Mouse (Mus musculus): ENCODE data around the gene Rap1gap. TPM values are rescaled to one million over a fixed set of nuclear protein-coding genes. Genes with fewer than 3 reads are reported as not detected.

Rap1gap gene
- total RNA-seq, 1 experiment from 2014 or later = 0.47 TPM

- ATAC-seq (ENCODE audit: extremely low read depth, insufficient number of reproducible peaks, low FRiP score, poor library complexity, severe bottlenecking) = no peak
Measured at GRCm38 (mm10) chr4:137660364-137661077, 4.0 kb upstream of the Rap1gap start.

DNA sequence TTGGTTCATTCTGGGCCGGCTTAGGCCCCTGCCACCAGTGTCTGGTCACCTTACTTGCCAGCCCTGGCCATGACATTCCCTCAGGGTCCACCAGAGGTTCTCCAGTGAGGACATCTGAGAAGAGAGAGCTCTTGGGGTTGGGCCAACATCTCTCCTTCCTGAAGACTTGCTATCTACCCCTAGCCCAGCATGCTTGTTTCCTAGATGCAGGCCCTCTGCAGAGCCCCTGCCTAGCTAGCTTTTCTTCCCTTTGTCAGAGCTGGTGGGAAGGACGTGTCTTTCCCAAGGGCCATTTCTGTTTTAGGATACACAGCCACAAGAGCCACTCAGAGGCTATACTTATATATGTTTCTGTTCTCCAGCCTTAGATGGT is 3.5 kb upstream of the Rap1gap start:
- no peak for ATAC-seq (ENCODE audit: extremely low read depth, insufficient number of reproducible peaks, low FRiP score, poor library complexity, severe bottlenecking)

DNA sequence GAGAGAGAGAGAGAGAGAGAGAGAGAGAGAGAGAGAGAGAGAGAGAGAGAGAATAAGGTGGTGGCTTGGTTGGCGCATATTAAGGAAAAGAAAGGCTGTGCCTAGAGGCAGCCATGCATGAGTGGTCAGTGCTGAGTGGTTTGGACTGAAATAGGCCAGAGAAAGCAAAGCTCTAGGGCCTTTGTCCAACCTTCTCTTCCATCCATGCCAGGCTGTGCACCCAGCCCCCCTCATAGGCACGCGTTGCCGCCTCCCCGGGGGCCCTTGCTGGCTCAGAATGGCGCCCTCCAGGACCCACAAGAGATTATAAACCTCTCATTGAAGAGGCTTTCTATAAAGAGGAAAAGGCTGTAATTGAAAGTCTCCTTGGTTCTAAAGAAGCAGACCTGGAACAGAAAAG is 3.0 kb upstream of the Rap1gap start:
- ATAC-seq (ENCODE audit: extremely low read depth, insufficient number of reproducible peaks, low FRiP score, poor library complexity, severe bottlenecking) = no peak

GRCm38 (mm10) chr4:137663491-137663890 is 1.0 kb upstream of the Rap1gap start:
- no peak for ATAC-seq (ENCODE audit: extremely low read depth, insufficient number of reproducible peaks, low FRiP score, poor library complexity, severe bottlenecking)

- no peak for ATAC-seq (ENCODE audit: extremely low read depth, insufficient number of reproducible peaks, low FRiP score, poor library complexity, severe bottlenecking)
Measured at GRCm38 (mm10) chr4:137664980-137665675, 602 bp downstream of the Rap1gap start.

GRCm38 (mm10) chr4:137665791-137666190 is 1.3 kb downstream of the Rap1gap start:
- ATAC-seq (ENCODE audit: extremely low read depth, insufficient number of reproducible peaks, low FRiP score, poor library complexity, severe bottlenecking) = no peak

DNA sequence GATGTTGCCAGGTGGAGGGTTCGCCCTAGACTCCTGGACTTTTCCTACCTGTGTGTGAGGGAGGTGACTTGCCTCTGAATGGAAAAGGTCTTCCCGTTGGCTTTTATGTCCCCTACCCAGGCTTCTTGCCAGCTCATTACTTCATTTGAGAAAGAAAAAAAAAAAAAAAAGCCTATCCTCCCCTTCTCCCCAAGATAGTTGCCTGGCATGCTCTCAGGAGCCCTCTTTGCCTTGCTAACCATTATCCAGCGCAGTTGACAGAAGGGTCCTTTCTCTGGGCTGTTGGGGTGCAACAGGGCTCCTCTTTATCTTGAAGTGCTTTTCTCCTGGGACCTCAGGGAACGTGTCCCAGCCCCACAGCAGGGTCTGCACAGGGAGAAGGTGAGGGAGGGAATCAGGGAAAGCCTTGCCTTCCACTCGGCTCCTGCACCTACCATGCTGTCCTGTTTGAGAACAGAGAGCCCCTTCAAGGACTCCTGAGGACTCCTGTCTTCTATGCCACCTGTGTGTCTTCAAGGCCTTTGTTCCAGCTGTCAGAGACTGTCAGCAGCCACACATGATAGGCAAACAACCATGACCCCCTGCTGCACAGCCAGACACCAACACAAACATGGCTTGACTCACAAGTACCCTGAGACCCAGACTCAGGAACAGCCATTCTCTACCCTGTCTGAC is 1.9 kb downstream of the Rap1gap start:
- no peak for ATAC-seq (ENCODE audit: extremely low read depth, insufficient number of reproducible peaks, low FRiP score, poor library complexity, severe bottlenecking)

GRCm38 (mm10) chr4:137666958-137667345 is 2.4 kb downstream of the Rap1gap start:
- ATAC-seq (ENCODE audit: extremely low read depth, insufficient number of reproducible peaks, low FRiP score, poor library complexity, severe bottlenecking) = no peak

DNA sequence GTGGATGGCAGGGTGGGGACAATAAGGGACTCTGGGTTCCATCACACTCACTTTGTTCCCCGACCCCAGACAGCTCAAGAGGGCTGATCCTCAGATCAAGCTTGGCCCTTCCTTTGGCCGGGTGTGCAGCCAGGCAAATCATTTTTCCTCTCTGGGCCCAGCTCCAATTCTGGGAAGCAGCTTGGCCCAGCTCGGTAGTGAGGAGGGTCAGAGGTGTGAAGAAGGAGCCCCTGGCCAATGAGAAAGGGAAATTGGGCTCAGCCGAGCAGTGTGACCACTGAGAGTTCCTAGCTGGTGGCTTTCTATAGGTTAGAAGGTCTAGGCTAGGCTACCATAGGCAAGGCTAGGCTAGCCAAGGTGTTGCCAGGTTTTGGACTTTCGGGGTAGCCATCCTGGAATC is 3.2 kb downstream of the Rap1gap start:
- no peak for ATAC-seq (ENCODE audit: extremely low read depth, insufficient number of reproducible peaks, low FRiP score, poor library complexity, severe bottlenecking)

GRCm38 (mm10) chr4:137671711-137672500 is 7.4 kb downstream of the Rap1gap start:
- no peak for ATAC-seq (ENCODE audit: extremely low read depth, insufficient number of reproducible peaks, low FRiP score, poor library complexity, severe bottlenecking)

GRCm38 (mm10) chr4:137675566-137675965 is 11.0 kb downstream of the Rap1gap start:
- no peak for ATAC-seq (ENCODE audit: extremely low read depth, insufficient number of reproducible peaks, low FRiP score, poor library complexity, severe bottlenecking)

- 0 out of 2 replicates have a peak, but pooled peaks have one; percentile 11 for ATAC-seq (ENCODE audit: extremely low read depth, insufficient number of reproducible peaks, low FRiP score, poor library complexity, severe bottlenecking)
Measured at GRCm38 (mm10) chr4:137676057-137676456, 11.5 kb downstream of the Rap1gap start.

GRCm38 (mm10) chr4:137676700-137677484 is 12.4 kb downstream of the Rap1gap start:
- ATAC-seq (ENCODE audit: extremely low read depth, insufficient number of reproducible peaks, low FRiP score, poor library complexity, severe bottlenecking) = no peak

- ATAC-seq (ENCODE audit: extremely low read depth, insufficient number of reproducible peaks, low FRiP score, poor library complexity, severe bottlenecking) = no peak
Measured at GRCm38 (mm10) chr4:137677906-137678305, 13.4 kb downstream of the Rap1gap start.

DNA sequence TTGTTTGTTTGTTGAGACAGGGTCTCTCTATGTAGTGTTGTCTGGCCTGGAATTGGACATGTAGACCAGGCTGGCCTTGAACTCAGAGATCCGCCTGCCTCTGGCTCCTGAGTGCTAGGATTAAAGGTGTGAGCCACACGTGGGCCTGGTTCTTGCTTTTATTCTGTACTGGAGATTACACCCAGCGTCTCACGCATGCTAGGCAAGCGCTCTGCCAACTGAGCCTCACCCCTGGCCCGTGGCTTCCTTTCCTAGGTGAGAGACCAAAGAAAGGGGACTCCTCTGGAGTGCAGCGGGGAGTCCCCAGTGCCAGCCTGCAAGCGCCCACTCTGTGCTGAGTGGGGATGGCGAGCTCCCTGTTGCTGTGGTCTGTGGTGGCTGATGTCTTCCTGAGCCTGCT is 14.0 kb downstream of the Rap1gap start:
- ATAC-seq (ENCODE audit: extremely low read depth, insufficient number of reproducible peaks, low FRiP score, poor library complexity, severe bottlenecking) = no peak

DNA sequence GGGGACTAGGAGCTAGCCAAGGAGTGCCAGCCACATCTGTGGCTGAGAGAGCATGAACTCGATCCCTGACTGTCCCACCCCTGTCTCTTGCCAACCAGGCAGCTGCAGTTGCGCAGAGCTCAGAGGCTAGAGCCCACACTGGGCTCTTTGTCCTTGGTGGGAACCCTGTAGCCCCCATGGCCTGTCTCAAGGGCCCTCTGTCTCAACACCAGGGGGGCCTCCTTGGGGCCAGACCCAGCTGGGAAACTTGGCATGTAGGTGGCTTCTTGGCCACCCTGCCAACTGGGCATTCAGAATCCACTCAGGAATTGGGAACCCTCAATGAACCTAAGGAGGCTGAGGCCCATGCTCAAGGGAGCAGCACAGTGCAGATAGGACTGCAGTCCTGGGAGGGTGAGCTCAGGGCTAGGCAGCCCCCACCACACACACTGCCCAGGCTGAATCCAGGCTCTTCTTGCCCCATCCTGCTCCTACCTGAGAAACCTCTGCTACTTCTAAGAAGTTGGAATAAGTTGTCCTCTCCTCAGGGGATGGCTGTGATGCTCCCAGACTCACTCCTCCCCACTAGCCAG is 15.5 kb downstream of the Rap1gap start:
- ATAC-seq (ENCODE audit: extremely low read depth, insufficient number of reproducible peaks, low FRiP score, poor library complexity, severe bottlenecking) = no peak

DNA sequence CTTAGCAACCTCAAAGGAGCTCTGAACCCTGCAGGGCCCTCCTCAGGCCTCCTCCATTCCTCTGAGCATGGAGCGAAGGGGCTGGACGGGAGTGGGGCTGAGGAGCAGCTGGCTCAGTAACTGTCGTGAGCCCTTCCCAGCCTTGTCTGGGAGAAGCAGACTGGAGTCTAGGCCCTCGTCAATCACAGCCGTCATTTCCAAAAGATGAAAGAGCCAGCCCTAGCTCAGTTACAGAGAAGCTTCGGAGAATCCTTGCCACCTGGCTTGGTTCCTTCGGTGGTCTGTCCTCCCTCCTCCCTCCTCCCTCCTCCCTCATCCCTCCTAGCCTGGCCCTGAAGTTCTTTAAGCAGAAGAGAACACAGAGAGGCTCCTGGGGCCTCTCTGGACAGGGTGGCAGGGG is 16.2 kb downstream of the Rap1gap start:
- ATAC-seq (ENCODE audit: extremely low read depth, insufficient number of reproducible peaks, low FRiP score, poor library complexity, severe bottlenecking) = no peak

- ATAC-seq (ENCODE audit: extremely low read depth, insufficient number of reproducible peaks, low FRiP score, poor library complexity, severe bottlenecking) = no peak
Measured at GRCm38 (mm10) chr4:137681408-137682104, 17.0 kb downstream of the Rap1gap start.
